Mouse (Mus musculus) cerebellum, adult 11 months (tissue): Measurements from ENCODE around the gene Bptf.
A peak's percentile ranks its signal among the peaks of the same experiment; 100 is the strongest.
"Not testable (repeated sequence)": the region's sequence is repeated elsewhere in the genome, so short reads cannot be mapped to it uniquely, and the experiment has no call there.

ENCODE experiments used
- DNase-seq: peaks from one replicate; pipeline ENCODE4 v3.0.0; 2022

Bptf gene

DNA sequence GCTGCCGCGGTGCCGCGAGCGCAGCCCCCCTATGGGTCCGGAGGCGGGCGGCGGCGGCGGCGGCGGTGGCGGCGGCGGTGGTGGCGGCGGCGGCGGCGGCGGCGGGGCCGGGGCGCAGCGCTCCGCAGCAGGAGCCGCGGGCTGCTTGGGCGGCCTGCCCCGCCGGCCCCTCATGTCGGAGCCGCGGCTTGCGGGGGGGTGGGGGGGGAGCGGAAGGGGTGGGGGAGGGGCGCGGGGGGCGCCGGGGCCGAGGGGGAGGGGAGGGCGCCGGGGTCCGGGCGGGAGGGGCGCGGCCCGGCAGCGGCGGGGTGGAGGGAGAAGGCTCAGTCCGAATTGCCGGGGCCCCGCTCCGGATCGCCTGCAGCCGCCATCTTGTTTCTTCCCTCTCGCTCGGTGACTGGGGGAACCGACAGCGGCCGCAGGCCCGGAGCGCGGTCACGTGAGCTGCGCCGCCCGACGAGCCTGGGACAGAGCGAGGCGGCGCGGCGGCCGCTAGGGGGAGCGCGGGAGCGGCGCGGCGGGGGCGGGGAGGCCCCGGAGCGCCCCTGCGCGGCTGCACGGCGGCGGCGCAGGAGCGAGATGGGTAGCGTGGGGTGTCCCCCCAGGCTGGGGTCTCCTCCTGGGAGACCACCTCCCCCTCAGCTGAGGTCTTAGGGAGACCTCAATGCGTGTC, at the start of gene Bptf:
TSS of gene Bptf (minus strand) at position 379 of the 673 bp plus-strand sequence.
- peak; percentile 91 for DNase-seq

DNA sequence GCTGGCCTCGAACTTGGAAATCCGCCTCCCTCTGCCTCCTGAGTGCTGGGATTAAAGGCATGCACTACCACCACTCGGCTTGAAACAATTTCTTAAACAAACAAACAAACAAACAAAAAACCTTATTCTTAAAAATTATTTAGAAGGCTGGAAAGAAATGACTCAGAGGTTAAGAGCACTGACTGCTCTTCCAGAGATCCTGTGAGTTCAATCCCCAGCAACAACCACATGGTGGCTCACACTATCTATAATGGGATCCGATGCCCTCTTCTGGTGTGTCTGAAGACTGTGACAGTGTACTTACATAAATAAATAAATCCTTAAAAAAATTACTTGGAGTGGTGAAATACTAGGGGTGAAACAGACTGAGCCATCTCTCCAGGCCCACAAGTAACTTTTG, 29.3 kb upstream of the Bptf start:
- no peak for DNase-seq

DNA sequence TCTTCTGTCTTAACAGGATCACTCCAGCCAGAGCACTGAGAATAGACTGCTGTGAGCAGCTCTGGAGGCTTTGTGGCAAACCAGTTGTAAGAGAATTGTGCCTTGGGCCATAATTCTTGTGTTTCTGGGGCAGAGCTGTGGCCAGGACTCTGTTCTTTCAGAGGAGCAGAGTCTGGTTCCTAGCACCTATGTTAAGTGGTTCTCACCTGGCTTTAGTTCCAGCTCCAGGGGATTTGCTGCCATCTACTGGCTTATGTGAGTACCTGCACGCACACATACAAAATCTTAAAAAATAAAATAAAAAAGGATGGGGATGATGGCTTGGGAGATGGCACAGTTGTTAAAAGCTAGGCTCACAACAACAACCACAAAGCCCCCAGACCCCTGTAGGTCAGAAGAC, 27.1 kb upstream of the Bptf start:
- DNase-seq, result no peak

DNA sequence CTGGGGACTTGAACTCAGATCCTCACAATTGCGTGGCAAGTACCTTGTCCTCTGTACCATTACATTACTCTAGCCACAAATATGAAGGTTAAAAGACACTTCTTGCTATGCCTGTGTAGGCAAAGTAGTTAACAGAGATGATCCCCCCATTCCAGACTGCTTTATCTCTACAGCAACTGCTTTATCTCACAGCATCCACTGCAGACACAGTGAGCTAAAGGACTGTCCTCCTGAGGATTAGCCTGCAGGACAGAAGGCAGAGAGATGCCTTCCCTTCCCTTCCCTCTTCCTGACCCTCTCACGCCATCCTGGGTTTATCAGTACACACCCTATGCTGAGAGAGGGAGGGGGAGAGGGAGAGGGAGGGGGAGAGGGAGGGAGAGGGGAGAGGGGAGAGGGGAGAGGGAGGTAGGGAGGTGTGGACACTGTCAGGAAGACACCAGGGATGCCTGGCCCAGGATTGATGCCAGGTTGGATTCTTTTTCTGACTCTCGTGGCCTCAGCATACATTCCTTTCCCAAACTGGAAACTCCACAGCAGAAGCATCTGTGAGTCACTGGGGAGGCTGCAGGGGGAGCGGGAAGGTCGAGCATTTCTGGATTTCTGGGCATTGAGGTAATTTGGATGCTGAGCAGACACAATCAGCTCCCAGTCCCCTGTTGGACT, 25.2 kb upstream of the Bptf start:
- DNase-seq, result no peak

DNA sequence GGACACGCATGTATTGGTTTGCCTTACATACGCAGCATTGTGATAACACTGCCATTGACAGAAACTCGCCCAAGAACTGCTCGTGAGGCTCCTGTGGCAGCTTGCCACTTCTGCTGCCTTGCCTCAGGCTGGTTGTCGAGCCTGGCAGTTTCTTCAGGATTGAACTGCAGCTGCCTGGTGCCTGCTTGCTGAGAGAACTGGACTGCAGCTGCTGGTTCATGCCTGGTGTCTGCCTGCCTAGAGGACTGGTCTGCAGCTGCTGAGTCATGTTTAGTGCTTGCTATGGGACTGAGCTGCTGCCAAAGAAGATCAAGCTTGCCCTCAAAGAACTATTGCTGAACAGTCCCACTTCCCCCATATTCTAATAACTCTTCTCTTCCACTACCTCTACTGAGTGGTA, 23.4 kb upstream of the Bptf start:
- no peak for DNase-seq

DNA sequence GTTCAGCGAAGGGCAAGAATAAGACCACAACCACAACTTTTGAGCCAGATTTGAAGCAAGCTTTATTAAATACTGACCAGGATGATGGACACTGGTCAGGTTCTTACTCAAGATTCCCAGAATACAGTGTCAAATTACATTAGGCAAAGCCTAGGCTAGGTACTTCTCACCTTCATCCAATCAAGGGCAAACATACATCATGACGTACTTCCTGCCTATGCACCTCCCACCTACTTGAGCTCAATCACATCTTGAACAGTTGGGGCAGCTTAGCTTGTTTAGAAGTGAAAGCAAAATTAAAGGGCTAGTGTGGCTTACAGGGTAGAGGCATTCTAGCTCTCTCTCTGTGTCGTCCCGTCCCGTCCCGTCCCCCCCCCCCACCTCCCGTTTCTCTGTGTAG, 22.5 kb upstream of the Bptf start:
- no peak for DNase-seq

DNA sequence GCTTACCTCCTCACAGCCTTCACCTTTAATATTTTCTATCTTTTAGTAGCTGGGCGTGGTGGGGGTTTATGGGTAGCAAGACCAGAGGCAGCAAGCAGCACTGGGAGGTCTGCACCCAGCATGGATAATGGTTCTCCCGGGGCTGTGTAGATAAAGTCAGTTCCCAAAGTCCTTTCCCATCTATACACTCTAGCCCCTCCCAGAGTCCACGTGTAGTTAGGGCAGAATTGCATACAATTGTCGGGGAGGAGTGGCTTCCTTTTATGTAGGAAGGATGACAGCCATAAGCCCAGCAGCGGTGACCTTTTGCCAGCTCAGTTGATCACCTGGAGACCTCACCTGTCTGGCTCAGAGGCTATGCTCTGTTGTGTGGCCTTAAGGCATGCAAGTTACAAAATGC, 21.7 kb upstream of the Bptf start:
- DNase-seq, result no peak

DNA sequence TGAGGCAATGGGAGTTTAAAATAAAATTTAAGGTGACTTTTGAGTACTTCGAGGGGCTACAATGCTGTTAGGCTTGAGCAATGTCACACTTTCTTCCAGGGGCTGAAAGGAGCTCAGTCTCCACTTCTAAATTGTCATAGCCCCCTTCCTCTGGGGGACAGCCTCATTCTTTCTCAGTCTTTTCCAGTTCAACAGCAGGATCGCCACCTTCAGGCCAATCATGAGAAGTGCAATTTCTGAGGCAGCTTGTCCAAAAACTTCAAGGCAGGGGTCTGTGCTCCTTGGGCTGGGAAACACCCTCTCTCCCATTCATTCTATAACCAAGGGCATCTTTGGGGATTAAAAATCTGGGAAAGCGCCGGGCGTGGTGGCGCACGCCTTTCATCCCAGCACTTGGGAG, 19.9 kb upstream of the Bptf start:
- no peak for DNase-seq

DNA sequence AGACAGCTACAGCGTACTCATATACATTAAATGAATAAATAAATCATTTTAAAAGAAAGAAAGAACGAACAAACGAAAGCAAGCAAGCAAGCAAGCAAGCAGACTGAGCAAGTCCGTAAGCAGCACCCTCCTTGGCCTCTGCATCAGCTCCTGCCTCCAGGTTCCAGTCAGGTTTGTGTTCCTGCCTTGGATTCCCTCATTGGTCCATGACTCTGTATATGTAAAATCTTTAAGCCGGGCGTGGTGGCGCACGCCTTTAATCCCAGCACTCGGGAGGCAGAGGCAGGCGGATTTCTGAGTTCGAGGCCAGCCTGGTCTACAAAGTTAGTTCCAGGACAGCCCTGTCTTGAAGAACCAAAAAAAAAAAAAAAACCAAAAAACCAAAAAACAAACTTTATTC, 12.0 kb upstream of the Bptf start:
- DNase-seq, result not testable (repeated sequence)

DNA sequence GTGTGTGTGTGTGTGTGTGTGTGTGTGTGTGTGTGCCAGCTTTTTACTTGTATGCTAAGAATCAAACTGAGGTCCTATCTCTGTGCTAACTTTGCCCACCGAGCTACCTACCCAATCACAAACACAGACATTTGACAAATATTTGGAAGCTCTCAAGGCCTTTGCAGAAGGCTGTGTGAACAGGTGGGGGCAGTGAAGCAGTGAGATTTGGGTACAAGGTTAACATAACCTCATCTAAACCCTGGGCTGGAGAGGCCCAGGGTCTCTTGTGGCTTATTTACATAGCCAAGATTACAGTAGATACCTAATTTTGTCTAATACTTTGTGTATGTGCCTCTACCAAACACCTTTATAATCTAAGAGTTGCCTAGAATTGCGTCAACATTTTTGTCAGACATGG, 10.5 kb upstream of the Bptf start:
- no peak for DNase-seq

DNA sequence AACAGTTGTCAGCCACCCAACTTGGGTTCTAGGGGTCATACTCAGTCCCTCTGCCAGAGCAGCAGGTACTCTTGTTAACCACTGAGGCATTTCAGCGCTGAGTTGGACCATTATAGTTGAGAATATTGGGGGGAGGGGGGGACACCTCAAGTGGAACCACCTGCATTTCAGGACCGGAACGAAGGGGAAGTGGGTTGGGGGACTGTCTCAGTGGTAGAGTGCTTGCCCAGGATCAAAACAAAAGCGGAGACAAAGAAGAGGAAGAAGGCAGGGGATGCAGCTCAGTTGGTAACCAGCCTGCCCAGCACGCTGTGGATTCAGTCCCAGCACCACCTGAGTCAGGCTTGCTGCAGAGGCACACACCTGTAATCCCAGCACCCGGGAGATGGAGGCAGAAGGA, 8.8 kb upstream of the Bptf start:
- DNase-seq, result no peak

DNA sequence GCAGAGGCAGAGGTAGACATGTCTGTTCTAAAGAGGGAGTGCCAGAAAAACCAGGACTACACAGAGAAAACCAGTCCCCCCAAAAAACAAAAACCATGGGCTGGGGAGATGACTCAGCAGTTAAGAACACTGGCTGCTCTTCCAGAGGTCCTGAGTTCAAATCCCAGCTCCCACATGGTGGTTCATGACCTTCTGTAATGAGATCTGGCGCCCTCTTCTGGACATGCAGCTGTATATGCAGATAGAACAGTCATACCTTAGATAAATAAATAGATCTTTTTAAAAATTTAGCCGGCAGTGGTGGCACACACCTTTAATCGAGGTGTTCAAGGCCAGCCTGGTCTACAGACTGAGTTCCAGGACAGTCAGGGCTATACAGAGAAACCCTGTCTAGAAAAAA, 6.7 kb upstream of the Bptf start:
- no peak for DNase-seq

DNA sequence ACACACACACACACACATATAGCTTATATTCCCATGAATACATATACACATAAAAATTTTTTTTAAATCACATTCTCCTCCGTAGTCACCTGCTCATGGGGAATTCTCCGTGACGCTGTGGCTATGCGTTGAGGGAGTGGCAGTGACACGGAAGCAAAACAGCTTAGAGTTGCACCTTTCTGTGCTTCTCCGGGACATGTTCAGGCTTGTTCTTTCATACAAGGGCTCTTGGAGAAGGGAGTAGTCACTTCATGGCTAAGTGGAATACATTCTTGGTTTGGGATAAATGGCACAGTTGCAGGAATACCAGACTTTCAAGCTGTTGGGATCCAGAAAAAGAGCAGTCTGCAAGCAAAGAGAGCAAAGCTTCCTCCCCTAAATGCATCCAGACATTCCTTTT, 5.7 kb upstream of the Bptf start:
- no peak for DNase-seq

DNA sequence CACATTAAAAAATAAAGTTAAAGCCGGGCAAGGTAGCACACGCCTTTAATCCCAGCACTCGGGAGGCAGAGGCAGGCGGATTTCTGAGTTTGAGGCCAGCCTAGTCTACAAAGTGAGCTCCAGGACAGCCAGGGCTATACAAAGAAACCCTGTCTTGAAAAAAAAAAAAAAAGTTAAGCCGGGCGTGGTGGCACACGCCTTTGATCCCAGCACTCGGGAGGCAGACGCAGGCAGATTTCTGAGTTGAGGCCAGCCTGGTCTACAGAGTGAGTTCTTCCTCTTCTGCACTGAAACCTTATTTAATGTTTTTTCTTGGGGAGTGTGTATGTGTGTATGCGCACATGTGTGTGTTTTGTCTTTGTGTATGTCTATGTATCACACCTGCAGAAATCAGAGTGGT, 4.5 kb upstream of the Bptf start:
- not testable (repeated sequence) for DNase-seq

DNA sequence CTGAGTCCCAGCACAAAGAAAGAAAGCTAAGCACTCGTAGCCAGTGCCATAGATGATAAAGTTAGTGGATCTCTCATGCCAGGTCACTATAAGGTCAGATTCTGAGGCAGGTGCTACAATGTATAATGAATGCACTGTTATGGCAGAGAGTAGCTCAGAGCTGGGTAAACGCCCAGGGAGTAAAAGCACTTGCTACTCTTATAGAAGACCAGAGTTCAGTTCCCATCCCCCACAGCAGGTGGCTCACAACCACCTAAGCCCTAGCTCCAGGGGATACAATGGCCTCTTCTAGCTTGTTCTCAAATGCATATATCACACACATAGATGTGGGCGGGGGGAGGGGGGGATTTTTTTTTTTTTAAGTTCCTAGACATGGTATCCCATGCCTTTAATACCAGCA, 3.8 kb upstream of the Bptf start:
- DNase-seq, result no peak

DNA sequence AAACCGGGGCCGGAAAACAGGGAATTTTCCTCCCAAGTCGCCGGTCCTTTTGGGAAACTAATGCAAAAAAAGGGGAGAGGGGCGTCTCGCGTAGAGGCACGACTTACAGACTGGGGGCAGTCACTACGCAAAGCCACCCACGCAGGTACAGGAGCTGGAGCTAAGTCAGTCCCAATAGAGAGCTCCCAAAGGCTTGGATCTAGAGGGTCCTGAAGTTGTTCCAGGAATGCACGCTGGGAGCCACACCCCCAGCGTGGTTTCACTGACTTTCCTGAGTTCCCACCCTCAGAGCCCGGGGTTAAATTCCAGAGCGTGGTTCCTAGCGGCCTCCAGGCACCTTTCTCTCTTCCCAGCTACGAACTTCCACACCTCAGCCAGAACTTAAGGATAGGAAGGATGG, 499 bp upstream of the Bptf start:
- no peak for DNase-seq

DNA sequence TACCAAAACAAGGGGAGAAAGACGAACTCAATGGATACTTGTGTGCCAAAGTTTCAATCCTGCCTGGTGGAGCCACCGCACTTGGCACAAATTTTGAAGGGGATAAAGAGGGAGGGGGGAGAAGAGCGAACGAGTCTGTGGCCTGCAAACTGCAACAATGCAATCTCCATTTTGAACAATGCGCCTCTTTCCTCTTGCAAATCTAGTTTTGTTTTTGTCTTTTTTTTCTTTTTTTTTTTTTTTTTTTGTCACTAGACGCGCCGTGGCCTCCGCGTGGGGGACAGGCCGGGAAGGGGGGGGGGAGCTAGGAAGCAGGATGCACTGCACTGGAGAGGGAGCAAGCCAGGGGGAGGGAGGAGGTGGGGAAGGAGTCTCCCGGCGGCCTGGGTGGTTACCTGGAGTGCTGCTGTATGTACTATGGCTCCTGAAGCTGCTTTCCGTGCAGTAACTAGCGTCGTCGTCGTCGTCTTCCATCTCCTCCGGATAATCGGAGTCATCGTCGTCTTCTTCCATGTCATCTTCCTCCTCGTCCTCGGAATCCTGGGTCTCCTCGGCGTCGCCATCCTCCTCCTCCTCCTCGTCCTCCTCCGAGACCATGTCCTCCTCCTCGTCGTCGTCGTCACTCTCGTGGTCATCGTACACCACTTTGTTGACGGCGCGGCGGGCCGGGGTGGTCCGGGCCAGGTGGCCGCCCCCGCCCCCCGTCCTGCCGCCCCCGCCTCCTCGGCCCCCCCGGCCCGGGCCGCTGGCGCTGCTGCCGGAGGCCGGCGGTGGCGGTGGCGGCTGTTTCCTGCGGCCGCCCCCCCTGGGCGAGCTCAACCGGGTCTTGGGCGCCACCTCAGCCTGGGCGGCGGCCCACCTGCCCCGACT, 813 bp downstream of the Bptf start:
- DNase-seq, result peak; percentile 62

DNA sequence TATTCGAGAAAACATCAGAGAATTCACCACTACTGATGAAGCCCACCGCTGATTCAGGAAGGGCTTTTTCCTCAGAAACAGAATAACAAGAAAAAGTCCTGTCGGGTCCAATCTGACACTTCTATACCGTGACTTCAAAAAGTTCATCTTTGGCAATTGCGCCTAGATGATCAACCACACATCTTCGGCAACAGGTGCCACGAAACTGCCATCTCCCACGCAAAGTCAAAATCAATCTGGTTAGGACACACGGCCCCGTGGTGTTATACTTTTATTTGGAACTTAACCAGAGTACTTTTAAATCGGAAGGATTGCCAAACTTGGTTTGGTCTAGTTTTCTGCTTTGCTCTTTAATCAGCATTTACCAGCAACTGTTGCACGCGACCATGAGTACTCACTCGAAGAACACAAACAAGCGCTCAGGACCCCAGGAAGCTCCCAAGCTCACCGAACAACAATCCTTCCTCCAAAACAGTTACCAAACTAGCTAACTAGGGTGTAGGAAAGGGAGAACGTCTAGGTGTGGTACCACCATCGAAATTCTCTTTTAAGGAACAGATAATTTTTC, 1.6 kb downstream of the Bptf start:
- DNase-seq, result no peak

DNA sequence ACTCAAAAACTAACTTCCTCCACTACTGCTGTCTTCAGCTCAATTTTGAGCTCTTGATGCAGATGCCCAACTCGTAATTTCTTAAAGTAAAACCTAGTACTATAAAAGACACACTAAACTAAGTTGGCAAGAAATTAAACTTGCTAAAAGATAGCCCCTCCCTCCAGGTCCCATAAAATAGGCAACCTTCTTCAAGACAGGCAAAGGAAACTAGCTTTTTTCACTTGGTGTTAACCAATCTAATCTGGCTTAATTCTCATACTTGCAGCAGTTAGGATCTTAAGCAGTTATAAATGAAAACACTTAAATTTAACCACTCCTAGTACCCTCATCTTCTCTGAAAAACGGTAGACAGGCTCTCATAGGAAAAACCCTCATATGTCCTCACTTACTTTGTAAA, 2.3 kb downstream of the Bptf start:
- no peak for DNase-seq

DNA sequence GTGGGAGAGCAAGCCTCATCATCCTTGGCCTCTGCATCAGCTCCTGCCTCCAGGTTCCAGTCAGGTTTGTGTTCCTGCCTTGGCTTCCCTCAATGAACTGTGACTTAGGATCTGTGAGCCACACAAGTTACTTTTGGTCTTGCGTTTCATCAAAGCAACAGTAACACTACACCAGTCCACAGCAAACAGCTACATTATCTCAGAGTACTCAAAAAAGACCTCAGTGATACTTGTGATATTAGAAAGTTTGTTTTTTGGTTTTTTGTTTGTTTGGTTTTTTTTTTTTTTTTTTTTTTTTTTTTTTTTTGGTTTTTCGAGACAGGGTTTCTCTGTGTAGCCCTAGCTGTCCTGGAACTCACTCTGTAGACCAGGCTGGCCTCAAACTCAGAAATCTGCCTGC, 5.2 kb downstream of the Bptf start:
- DNase-seq, result not testable (repeated sequence)

DNA sequence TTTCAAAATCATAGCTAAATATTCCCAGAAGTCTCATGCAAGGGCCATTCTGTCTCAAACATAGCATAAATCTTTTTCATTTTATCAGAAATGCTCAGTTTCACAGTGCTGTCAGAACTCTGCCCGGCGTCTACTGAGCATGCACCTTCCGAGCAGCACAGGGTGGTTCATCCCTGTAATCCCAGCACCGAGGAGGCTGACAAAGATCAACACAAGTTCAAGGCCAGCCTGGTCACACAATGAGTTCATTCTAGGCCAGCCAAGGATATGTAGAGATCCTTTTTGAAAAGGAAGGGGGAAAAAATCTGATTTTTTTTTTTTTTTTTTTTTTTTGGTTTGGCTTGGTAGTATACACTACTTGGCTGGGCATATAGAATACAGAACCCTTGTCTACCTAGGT, 6.9 kb downstream of the Bptf start:
- no peak for DNase-seq

DNA sequence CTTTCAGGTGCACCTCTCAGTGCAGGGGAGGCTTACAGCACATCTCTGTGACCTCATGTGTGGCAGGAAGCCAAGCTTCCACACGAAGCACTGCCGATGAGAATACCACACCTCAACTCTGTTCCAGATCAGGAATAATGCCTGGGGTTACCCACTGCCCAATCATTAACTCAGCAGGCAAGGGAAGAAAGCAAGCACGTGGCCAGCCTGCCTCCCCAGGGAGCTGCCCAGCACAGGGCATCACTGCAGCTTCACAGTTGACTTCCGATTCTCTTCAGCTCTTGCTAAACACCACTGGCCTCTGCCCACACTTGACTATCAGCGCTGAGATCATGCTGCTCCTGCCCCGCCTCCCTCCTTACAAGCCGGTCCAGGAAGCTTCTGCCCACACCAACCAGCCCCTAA, 7.6 kb downstream of the Bptf start:
- peak; percentile 38 for DNase-seq

DNA sequence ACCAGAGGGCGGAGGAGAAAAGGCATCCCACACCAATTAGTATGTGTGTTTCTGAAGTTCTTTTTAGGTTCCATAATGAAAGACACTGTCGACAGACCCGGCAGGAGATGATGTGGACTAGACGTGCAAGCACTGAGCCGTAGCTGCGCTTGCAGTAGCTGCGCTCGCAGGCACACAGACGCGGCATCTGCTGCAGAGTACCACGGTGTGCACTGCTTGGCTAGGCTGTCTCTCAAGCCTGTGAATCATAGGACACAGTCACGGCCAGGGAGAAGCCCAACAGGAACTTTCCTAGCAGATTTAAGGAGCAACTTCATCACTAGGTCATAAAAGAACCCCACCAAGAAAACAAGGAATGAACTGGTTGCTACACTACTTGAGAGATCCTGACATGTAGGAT, 14.1 kb downstream of the Bptf start:
- no peak for DNase-seq
